Mouse (Mus musculus): Measurements from ENCODE around the gene Arfip1.

DNA sequence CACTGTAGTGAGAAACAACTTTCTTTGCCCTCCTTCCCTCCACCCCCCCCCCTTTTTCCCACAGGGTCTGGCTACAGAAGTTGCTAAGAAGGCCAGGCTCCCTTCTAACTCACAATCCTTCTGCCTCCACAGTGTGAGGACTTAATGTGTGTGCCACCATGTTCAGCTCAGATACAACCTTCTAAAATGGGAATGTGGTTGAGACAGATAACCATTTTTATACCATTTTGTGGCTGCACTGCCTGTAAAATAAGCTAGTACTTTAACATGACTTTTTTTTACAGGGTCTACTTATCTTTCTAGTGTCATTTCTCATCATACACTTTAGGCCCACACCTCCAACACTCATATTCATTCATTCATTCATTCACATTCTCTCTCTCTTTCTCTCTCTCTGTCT is 41.8 kb downstream of the Arfip1 start:
- no peak for TF ChIP-seq CTCF (IDR thresholded peaks at IDR 0.05)
- TF ChIP-seq EP300 (IDR thresholded peaks at IDR 0.05; ENCODE audit: insufficient read depth, low read depth, low read length), result no peak
